Mouse (Mus musculus): ENCODE measurements around the gene Aqp7.

GRCm38 (mm10) chr4:41043961-41044360, 4.0 kb downstream of the Aqp7 start:
- TF ChIP-seq CTCF (IDR thresholded peaks at IDR 0.05; ENCODE audit: insufficient read depth, low read depth, low read length) (no peak), POLR2A (IDR thresholded peaks at IDR 0.05; ENCODE audit: insufficient read depth, low read depth, low read length) (no peak)

All from olfactory bulb, adult 2 months (tissue).